Mouse (Mus musculus) liver, embryonic 13.5 days (tissue): ENCODE measurements at regions not wholly inside any gene's neighbourhood (a gene's known extent, or its start where the extent isn't known, plus 50 kb on each side); places are given as distances from the start of the nearest gene placed in this dataset.
"Not testable (repeated sequence)": the region's sequence is repeated elsewhere in the genome, so short reads cannot be mapped to it uniquely, and the experiment has no call there.

Experiments used
- ATAC-seq: fragments of 200-750 bp; cut with Nextera tagmentation; 2 replicates; pipeline ENCODE4 v1.8.0; 2017; ENCODE audit warnings: low read depth, mild to moderate bottlenecking, moderate number of reproducible peaks, moderate library complexity
- DNase-seq: peaks from one replicate; pipeline ENCODE4 v3.0.0; 2022
- H3K27ac ChIP-seq: fragments of 300-500 bp; sonication (generic); 2 replicates; pipeline ENCODE4 v1.5.1; 2015; ENCODE audit warnings: moderate library complexity, mild to moderate bottlenecking, inconsistent platforms
- H3K27me3 ChIP-seq: fragments of 300-500 bp; sonication (generic); 2 replicates; pipeline ENCODE4 v1.6.1; 2015; ENCODE audit warnings: mild to moderate bottlenecking, inconsistent platforms
- H3K36me3 ChIP-seq: fragments of 300-500 bp; sonication (generic); 2 replicates; pipeline ENCODE4 v1.6.1; 2015; ENCODE audit warnings: mild to moderate bottlenecking, inconsistent platforms
- H3K4me1 ChIP-seq: fragments of 300-500 bp; sonication (generic); replicated peaks from 2 replicates; pipeline ENCODE4 v1.6.1; 2015; ENCODE audit warnings: inconsistent platforms
- H3K4me2 ChIP-seq: fragments of 300-500 bp; sonication (generic); 2 replicates; pipeline ENCODE4 v1.6.1; 2015; ENCODE audit warnings: inconsistent platforms, mild to moderate bottlenecking, moderate library complexity
- H3K4me3 ChIP-seq: fragments of 300-500 bp; sonication (generic); replicated peaks from 2 replicates; pipeline ENCODE4 v1.5.1; 2015; ENCODE audit warnings: mild to moderate bottlenecking, inconsistent platforms
- H3K9ac ChIP-seq: fragments of 300-500 bp; sonication (generic); 2 replicates; pipeline ENCODE4 v1.6.1; 2015; ENCODE audit warnings: mild to moderate bottlenecking, inconsistent platforms
- H3K9me3 ChIP-seq: fragments of 300-500 bp; sonication (generic); replicated peaks from 2 replicates; pipeline ENCODE4 v1.6.1; 2016; ENCODE audit warnings: inconsistent platforms
- WGBS: fragments of 180-500 bp; shearing (Covaris S2); methylation state at CpG from one replicate; pipeline ENCODE4 v1.1.7; 2015; ENCODE audit not compliant: insufficient replicate concordance; 5-methylcytosine and 5-hydroxymethylcytosine counted together

DNA sequence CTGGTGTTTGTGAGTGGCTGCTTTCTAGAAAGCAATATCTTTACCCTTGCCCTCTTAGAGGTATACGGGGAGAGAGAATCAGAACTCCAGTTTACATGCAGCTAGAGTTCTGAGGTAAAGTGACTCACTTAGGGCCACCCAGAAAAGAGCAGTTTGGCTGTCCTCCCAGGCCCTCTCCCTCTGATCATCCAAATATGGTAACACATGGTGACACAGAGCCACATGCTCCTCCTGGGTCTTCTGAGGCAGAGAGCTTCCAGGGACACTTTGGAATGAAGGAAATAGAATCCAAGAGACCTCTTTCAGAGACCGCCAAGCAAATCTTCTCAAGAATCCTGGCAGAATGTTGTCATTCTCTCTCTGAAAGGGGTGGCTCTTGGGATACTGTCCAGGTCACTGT, 1338.7 kb upstream of the A1bg start:
- Histone ChIP-seq H3K27me3 (no peaks in the 10 kb centered on the region), H3K27ac (peak overlapping the region; percentile 2; the same call in 1 of the 2 replicates), H3K9me3 (no peaks in the 10 kb centered on the region), H3K4me3 (no peak overlapping the region), H3K36me3 (no peaks in the 10 kb centered on the region), H3K4me2 (no peak overlapping the region), H3K9ac (no peak overlapping the region), H3K4me1 (peaks cover 26% of the 10 kb centered on the region)
- ATAC-seq (no peak), DNase-seq (no peak)
- WGBS = 81% methylated on average over 2 of the region's 2 CpGs

DNA sequence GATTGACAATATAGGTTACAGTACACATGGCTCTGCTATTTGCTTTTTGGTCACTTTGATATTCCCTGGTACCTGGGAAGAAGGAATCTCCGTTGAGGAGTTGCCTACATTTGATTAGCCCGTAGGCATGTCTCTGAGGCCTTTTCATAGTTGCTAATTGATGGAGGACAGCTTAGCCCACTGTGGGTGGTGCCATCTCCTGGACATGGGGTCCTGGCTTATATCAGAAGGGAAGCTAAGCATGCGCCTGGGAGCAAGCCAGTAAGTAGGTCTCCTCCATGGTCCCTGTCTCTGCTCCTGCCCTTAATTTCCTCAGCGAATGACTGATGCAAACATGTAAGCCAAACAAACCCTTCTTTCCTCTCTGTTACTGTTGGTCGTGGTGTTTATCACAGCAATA, 1335.8 kb upstream of the A1bg start:
- WGBS = 75% methylated on average over 5 of the region's 5 CpGs
- no peaks in the 10 kb centered on the region for H3K27me3 ChIP-seq
- H3K4me3 ChIP-seq = no peak overlapping the region
- ATAC-seq (no peak), DNase-seq (no peak)
- no peaks in the 10 kb centered on the region for H3K36me3 ChIP-seq
- H3K4me2 ChIP-seq = no peak overlapping the region
- H3K4me1 ChIP-seq = peaks cover 14% of the 10 kb centered on the region
- H3K27ac ChIP-seq = no peak overlapping the region
- H3K9ac ChIP-seq = no peak overlapping the region
- no peaks in the 10 kb centered on the region for H3K9me3 ChIP-seq

DNA sequence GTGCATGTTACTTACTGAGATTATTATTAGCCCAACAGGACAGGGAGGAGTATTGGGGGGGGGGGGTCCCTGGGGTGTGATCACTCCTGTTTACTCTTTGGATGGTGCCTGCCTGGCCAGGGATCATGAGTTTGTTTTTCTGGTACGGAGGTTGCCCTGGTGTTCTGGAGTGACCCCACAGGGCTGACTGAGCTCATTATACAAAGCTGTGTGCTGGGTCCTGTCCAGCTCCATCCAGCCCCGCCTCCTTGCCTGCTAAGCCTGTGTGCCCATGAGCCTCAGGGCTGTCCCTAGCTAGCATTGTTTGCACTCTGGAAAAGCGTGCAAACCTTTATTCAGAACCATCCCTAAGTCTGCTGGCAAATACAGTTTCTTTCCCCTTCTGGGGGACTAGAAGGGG, 1335.1 kb upstream of the A1bg start:
- ATAC-seq (peak; percentile 79), DNase-seq (no peak)
- no peaks in the 10 kb centered on the region for H3K9me3 ChIP-seq
- no peak overlapping the region for H3K4me3 ChIP-seq
- no peak overlapping the region for H3K4me2 ChIP-seq
- no peaks in the 10 kb centered on the region for H3K27me3 ChIP-seq
- peaks cover 14% of the 10 kb centered on the region for H3K4me1 ChIP-seq
- 71% methylated on average over 3 of the region's 3 CpGs for WGBS
- H3K9ac ChIP-seq = no peak overlapping the region
- no peaks in the 10 kb centered on the region for H3K36me3 ChIP-seq
- H3K27ac ChIP-seq = peak overlapping the region; percentile 43; the same call in 1 of the 2 replicates

DNA sequence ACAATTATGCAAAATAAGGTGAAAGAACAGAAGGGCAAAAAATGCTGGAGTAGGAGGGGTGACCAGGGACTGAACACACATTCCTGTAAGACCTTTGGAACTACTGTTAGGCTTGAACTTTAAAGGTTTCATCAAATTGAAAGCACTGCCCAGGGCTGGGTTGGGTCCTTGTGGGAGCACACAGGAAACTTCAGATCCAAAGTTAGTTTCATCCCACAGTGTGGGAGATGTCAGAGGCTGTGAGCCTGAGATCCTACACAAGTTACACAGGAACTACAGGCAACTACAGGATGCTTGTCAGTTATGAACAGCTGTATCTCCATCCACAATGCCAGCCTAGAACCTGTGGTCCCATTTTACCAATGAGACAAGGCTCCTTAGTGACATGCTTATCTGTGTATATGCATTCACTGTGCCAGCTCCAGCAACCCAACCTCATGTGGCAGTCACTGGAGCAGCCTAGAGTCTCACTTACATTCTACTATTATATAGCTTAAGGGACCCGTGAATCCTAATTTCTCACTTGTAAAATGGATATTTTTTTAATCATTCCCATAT, 1334.4 kb upstream of the A1bg start:
- H3K4me2 ChIP-seq = no peak overlapping the region
- ATAC-seq = 0 out of 2 replicates have a peak, but pooled peaks have one; percentile 37
- DNase-seq = no peak
- H3K9ac ChIP-seq = no peak overlapping the region
- no peaks in the 10 kb centered on the region for H3K9me3 ChIP-seq
- no peak overlapping the region for H3K4me3 ChIP-seq
- WGBS = 70% methylated on average over 1 of the region's 1 CpGs
- peaks cover 14% of the 10 kb centered on the region for H3K4me1 ChIP-seq
- H3K27ac ChIP-seq = no peak overlapping the region; the same call in 1 of the 2 replicates
- H3K36me3 ChIP-seq = no peaks in the 10 kb centered on the region
- H3K27me3 ChIP-seq = no peaks in the 10 kb centered on the region

DNA sequence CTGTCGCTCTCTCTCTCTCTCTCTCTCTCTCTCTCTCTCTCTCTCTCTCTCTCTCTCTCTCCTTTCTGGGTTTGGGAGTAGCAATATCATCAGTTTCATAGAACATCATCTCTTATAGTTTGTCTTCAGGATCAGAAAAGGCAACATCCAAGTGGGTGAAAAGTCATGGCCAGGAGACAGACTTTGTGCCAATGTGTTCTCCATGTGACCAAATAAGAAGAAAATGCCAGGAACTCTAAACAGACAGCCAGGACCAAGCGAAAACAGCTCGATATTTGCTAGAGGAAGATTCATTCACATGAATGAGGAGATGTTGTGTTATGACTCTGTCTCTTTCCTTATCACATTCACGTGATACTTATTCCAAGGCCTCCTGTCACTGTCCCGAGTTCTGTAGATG, 1332.8 kb upstream of the A1bg start:
- Histone ChIP-seq H3K27ac (no peak overlapping the region), H3K4me3 (no peak overlapping the region), H3K27me3 (no peaks in the 10 kb centered on the region), H3K36me3 (peaks cover 14% of the 10 kb centered on the region), H3K9ac (no peak overlapping the region), H3K4me2 (no peak overlapping the region), H3K4me1 (peaks cover 14% of the 10 kb centered on the region), H3K9me3 (no peaks in the 10 kb centered on the region)
- 83% methylated on average over 5 of the region's 5 CpGs for WGBS
- no peak for ATAC-seq
- DNase-seq = no peak

DNA sequence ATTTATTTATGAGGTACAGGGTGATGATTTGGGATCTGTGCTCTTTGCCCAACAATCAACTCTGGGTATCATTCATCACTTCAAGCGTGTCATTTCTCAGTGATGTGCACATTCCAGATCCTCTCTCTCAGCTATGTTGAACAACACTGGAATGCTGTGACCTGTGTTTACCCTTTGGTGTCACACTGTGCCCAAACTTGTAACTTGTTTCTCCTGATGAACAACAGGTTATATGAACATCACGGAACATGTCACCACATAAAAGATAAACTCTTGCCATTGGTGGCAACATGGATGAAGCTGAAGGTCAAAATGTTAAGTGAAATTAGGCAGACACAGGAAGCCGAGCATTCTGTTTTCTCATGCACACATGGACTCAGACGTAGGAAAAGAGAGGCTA, 1330.9 kb upstream of the A1bg start:
- Histone ChIP-seq H3K36me3 (peaks cover 14% of the 10 kb centered on the region), H3K4me1 (peaks cover 14% of the 10 kb centered on the region), H3K27me3 (no peaks in the 10 kb centered on the region), H3K9ac (no peak overlapping the region), H3K27ac (no peak overlapping the region), H3K4me2 (no peak overlapping the region), H3K4me3 (no peak overlapping the region), H3K9me3 (no peaks in the 10 kb centered on the region)
- WGBS = 76% methylated on average over 4 of the region's 4 CpGs
- ATAC-seq (no peak), DNase-seq (no peak)

DNA sequence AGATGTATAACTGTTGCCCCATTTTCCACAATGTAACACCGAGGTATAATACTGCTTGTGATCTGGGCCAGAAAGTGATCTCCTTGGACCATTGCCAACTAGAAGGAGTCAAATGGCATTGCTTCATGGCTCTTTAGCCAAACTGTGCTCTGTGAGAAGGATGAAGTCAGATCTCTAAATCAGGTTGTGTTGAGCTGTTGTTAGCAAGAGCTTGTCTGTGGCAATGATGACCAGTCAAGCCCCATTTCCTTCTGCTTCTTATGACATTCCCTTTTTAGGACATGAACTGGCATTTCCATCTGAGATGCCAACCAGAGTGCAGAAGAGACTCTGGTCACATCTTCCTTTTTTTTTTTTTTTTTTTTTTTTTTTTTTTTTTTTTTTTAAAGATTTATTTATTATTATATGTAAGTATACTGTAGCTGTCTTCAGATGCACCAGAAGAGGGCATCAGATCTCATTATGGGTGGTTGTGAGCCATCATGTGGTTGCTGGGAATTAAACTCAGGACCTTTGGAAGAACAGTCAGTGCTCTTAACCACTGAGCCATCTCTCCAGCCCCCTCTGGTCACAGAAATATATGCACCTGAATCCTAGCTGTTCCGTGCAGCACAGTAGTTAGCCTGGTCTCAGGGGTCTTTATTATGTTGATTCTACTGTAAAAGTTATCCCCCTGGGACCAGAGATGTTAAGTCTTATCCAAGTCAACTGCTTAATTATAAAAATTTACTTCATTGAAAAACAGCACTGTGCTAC, 1329.4 kb upstream of the A1bg start:
- not testable (repeated sequence) for H3K4me1 ChIP-seq, ATAC-seq, H3K4me3 ChIP-seq, H3K27me3 ChIP-seq, H3K4me2 ChIP-seq, H3K9me3 ChIP-seq, H3K27ac ChIP-seq, H3K9ac ChIP-seq, DNase-seq
- peaks cover 14% of the 10 kb centered on the region for H3K36me3 ChIP-seq
- WGBS = 84% methylated on average over 2 of the region's 2 CpGs

DNA sequence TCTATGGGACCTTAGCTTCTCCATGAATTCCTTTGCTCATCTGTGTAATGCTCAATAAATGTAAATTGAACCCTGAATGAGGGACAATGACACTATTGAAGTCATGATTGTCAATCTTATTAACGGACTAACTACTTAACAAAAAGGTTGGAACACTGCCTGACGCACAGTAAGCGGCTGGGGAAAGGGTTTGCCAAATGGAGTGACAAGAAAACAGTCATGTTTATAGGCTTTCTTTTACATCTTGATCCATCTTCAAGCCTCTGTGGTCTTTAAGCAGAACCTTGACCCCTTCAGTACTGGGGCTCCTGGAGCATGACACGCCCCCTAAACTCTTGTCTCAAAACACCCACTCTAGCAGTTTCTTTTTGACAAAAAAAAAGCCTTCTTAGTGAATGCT, 1326.6 kb upstream of the A1bg start:
- H3K4me1 ChIP-seq = no peaks in the 10 kb centered on the region
- H3K4me3 ChIP-seq = no peak overlapping the region
- peaks cover 18% of the 10 kb centered on the region for H3K36me3 ChIP-seq
- H3K9me3 ChIP-seq = no peaks in the 10 kb centered on the region
- 83% methylated on average over 4 of the region's 4 CpGs for WGBS
- H3K27ac ChIP-seq = no peak overlapping the region
- H3K9ac ChIP-seq = no peak overlapping the region
- DNase-seq = no peak
- no peaks in the 10 kb centered on the region for H3K27me3 ChIP-seq
- no peak overlapping the region for H3K4me2 ChIP-seq
- ATAC-seq = no peak

DNA sequence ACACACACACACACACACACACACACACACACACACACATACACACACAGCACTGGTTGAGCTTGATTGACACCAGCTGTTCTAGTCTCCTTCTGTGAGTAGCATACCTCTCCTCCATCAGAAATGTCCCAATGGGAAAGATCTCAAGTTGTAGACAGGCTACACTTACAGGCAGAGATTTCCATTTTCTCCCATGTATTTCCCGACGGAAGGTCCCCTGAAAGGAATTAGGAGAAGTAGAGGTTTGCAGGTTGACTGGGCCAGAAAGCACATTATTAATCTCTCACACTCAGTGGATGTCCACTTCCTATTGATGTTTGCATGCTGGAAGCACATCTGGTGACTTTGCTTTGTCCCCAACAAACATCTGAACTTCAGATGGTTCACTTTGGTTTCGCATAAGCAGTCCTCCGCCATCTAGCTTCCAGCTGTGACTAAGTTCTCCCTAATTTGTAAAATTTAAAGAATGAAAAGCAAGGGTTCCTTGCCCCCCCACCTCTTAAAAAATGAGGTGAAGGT, 1323.8 kb upstream of the A1bg start:
- peaks cover 25% of the 10 kb centered on the region for H3K36me3 ChIP-seq
- DNase-seq (no peak), ATAC-seq (no peak)
- no peak overlapping the region for H3K9ac ChIP-seq
- H3K4me3 ChIP-seq = no peak overlapping the region
- H3K4me2 ChIP-seq = no peak overlapping the region
- H3K4me1 ChIP-seq = no peaks in the 10 kb centered on the region
- H3K27me3 ChIP-seq = no peaks in the 10 kb centered on the region
- 86% methylated on average over 4 of the region's 4 CpGs for WGBS
- H3K9me3 ChIP-seq = no peaks in the 10 kb centered on the region
- H3K27ac ChIP-seq = no peak overlapping the region

DNA sequence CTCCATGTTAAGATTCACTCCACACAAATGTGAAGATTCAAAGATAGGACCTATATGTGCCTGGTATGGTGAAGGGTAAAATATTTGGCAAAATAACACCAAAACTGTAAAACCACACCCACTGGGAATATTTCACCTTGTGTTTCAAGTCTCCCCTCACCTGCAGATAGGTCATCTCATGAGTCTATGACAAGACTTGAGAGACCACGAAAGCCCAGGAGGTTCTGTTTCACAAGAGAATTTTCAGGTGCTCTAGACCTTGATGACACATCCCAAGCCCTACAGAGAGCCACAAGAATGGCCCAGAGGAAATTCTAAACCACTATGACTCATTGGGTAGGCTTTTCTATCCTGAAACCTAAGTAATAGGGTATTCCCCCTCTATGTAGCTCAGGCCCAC, 1322.4 kb upstream of the A1bg start:
- 84% methylated on average over 1 of the region's 1 CpGs for WGBS
- no peak overlapping the region for H3K4me3 ChIP-seq
- ATAC-seq = no peak

DNA sequence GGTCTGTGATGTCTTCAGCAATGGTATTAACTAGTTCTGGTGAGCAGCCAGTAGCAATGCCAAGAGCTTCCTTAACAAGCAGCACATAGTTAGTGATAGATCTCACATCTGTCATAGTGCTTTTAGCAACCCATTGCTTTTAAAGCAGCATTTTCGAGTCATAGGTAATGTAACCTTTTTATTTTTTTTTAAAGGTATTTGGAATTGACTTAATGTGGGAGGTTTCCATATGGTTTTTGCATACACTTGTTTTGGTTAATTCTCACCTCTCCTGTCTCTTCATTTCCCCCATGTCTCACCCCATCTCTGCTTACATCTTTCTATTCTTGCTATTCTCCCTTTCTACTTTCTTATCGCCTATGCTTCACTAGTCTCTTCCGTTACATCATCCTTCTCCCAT, 1322.0 kb upstream of the A1bg start:
- Histone ChIP-seq H3K27ac (no peak overlapping the region), H3K4me2 (no peak overlapping the region), H3K27me3 (no peaks in the 10 kb centered on the region), H3K9ac (no peak overlapping the region), H3K9me3 (no peaks in the 10 kb centered on the region), H3K4me1 (peaks cover 14% of the 10 kb centered on the region), H3K4me3 (no peak overlapping the region), H3K36me3 (peaks cover 14% of the 10 kb centered on the region; the same call in 1 of the 2 replicates)
- DNase-seq = no peak
- no peak for ATAC-seq
- 84% methylated on average over 3 of the region's 3 CpGs for WGBS

More for the DNA sequence above, 1322.4 kb upstream of the A1bg start:
- Histone ChIP-seq H3K27me3 (no peaks in the 10 kb centered on the region), H3K4me2 (no peak overlapping the region), H3K9ac (no peak overlapping the region), H3K36me3 (peaks cover 14% of the 10 kb centered on the region; the same call in 1 of the 2 replicates), H3K9me3 (no peaks in the 10 kb centered on the region), H3K27ac (no peak overlapping the region), H3K4me1 (peaks cover 10% of the 10 kb centered on the region)
- DNase-seq = no peak

DNA sequence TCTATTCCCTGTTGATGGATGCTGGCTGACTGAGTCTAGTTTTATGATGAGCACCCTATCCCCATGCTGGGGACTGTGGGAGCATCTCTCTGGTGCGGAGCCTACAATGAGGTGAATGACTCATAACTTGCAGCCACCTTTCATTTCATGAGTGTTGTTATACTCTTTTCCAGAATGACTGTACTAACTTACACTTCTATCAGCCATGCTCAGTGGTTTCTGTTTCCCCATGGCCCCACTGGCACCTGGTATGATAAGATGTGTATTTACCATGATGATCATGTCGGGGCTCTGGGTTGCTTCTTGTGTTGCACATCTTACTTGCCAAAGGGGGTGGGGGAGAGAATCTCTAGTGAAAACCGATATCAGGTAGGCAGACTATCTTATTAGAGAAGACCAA, 1317.2 kb upstream of the A1bg start:
- WGBS = 49% methylated on average over 3 of the region's 3 CpGs
- DNase-seq (no peak), ATAC-seq (peak; percentile 89)
- no peak overlapping the region for H3K9ac ChIP-seq
- no peaks in the 10 kb centered on the region for H3K9me3 ChIP-seq
- H3K4me1 ChIP-seq = peaks cover 30% of the 10 kb centered on the region
- H3K27ac ChIP-seq = peak overlapping the region; percentile 47
- no peaks in the 10 kb centered on the region for H3K27me3 ChIP-seq
- peaks cover 14% of the 10 kb centered on the region; the same call in 1 of the 2 replicates for H3K36me3 ChIP-seq
- no peak overlapping the region for H3K4me3 ChIP-seq
- peak overlapping the region; percentile 13; the same call in 1 of the 2 replicates for H3K4me2 ChIP-seq
